Mouse (Mus musculus) liver, embryonic 14.5 days (tissue): Measurements from ENCODE around the gene Rwdd2a.

Source experiments
- CTCF ChIP-seq: IDR thresholded peaks from 2 replicates; pipeline ENCODE4 v1.5.1; 2016; ENCODE audit warnings: antibody characterized with exemption, low read depth, control low read depth
- EP300 ChIP-seq: IDR thresholded peaks from 2 replicates; pipeline ENCODE4 v1.6.1; 2016; ENCODE audit warnings: antibody characterized with exemption, low read depth

DNA sequence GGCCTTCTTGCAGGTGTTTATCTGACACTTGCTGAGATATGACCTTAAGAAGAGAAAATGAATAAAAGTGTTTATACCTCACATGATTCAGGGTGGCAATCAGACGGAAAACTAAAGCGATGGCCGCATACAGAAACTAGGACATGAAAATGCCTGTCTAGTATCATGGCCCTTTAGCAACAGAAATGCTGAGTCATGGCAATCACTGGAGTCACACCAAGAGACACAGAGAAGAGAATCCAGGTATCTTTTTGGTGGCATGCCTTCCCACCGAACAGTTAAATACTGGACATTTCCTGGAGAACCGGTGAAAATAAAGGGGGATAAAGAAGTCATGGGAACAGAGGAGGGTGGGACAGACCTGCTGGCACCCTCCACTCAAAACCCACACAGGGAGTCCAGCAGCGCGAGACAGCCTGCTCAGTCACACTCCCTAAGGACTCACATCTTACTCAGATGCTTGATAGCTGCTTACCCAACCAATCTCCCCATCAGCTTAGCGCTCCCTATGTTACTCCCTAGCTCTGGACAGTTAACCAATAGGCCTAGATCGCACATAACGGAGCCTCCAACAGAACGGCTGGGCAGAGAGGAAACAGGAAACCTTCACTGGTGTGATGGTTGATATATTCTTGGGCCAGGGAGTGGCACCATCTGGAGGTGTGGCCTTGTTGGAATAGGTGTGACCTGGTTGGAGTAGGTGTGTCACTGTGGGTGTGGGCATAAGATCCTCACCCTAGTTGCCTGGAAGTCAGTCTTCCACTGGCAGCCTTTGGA is 15.4 kb downstream of the Rwdd2a start:
- TF ChIP-seq CTCF (no peak), EP300 (no peak)
